Mouse (Mus musculus) MN1 (cell line): ENCODE results near the gene Epb41l1.
"Not testable (repeated sequence)": the region's sequence is repeated elsewhere in the genome, so short reads cannot be mapped to it uniquely, and the experiment has no call there.

ENCODE experiments used
- DNase-seq: peaks from one replicate; pipeline ENCODE4 v3.0.0-alpha.2; 2016; ENCODE audit warnings: low spot score

The Epb41l1 gene

DNA sequence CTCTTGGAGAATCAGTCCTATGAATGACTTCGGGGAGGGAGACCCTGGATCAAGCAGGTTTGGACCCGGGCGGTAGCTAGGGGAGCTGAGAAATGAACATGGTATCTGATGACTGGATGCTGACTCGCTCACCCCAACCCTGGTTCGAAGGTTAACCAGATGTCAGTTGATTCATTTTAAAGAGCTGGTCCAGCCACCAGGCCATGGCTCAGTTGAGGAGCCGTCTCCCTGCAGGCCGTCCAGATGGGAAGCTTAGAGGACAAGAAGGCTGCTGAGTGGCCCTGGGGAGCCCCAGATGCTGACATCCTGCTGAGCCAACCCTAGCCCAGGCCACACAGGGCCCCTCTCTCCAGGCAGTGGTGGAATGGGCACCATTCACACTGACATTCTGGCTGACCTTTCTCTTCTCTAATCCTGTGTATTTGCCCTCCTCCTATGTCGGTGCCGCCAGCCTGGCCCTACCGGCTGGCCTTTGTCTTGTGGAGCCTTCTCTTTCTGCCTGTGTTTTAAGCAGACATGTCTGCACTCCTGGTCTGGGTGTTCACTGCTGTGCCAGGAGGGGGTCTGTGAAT, 67.0 kb downstream of the Epb41l1 start:
- peak; percentile 37 for DNase-seq

DNA sequence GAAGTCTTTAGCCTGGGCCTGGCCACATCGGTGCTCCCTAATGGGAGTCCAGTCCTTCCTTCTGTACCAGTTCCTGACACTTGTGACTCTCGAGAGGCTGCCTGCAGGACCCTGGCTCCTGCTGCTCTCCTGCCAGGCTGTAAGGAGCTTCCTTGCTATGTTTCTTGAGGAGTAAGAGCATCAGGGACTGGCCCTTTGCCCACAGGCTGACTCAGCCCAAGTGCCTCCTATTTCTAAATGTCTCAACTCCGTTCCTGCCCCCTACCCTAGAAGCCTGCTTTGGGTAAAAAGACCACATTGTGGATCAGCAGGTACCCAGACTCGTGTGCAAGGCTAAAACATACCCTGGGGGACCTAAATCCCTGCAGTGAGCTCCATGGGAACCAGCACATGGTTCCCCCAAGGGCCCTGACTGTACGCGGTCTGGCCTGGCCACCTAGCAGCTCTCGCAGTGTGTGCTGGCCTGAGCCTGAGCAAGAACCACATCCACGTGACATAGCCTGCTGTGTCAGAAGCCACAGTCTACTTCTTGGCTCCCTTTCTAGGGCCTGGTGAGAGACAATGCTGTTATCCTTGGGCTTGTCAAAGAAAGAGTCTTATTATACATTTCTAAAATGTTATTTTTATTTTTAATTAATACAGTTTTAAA, 67.6 kb downstream of the Epb41l1 start:
- peak; percentile 74 for DNase-seq

DNA sequence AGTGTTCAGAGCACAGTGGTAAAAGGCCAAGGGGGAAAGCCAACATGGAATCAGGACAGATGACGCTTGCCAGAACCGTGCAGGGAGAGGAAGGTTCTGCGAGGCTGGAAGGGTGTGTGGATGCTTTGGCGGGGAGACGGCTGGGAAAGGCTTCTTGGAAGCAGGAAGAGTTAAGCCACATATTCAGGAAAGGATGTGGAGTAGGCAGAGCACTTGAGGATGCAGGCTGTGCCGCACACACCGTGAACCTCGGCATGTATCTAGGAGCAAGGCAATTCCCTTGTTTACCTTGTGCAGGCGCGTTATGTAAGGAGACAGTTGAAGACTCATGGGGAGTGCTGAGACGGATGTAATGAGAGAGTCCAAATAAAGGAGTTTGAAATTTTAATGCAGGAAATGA, 69.5 kb downstream of the Epb41l1 start:
- DNase-seq = no peak

DNA sequence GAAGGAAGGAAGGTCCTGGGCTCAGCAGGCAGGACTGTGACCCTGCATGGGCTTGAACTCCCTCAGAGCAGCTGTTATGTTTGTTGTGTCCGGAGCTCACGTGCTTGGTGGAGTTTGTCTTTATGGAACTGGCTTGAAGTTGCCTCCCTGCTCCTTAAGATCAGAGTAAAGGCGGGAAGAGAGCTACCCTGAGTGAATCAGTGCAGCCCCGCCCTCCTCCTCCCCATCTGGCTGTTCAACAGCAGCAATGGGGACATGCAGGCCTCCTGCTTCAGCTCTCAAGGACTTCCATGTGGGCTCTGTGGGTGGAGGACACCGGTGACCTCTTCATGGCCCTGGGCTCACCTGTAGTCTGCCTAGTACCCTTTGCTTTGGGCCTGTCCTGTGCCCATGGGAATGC, 71.1 kb downstream of the Epb41l1 start:
- no peak for DNase-seq

DNA sequence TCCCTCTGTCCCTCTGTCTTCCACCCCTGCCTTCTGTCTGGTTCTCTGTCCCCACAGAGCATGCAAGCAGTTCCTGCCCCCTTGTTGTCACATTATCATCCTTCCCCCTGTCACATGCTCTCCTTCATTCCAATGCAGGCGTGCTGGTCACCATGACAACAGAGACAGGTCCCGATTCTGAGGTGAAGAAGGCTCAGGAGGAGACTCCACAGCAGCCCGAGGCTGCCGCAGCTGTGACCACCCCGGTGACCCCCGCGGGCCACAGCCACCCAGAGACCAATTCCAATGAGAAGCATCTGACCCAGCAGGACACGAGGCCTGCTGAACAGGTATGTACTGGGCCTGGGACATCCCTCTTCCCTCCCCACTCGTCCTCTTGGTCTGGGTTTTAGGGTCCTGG, 73.1 kb downstream of the Epb41l1 start:
- DNase-seq = no peak

DNA sequence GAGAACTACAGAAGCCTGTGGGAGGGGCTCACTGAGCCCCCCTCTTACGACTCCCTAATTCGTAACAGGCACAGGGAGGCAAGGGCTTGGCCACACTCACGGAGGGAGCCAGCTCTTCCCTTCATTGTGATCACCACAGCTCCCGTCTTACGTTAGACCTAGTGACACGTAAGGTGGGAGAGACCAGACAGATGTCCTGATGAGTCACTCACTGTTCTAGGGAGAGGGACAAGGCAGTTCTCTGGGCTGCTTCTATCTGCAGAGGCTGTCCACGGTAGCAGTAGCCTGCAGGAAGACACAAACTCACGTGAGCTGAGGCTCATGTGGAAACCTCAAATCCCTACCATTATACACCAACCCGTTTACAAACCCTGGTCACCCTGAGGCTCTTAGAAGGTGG, 73.8 kb downstream of the Epb41l1 start:
- peak; percentile 65 for DNase-seq

DNA sequence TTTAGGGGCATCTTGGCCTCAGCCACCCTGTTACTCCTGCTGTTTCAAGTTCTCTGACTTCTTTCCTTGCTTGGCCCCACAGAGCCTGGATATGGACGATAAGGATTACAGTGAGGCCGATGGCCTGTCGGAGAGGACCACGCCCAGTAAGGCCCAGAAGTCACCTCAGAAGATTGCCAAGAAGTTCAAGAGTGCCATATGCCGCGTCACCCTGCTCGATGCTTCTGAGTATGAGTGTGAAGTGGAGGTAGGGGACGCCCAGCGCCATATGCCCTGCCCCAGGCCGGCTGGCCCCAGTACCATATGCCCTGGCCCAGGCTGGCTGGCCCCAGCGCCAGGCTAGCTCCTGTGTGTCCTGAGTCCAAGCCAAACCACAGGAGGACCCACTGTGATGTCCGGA, 74.2 kb downstream of the Epb41l1 start:
- DNase-seq = no peak

DNA sequence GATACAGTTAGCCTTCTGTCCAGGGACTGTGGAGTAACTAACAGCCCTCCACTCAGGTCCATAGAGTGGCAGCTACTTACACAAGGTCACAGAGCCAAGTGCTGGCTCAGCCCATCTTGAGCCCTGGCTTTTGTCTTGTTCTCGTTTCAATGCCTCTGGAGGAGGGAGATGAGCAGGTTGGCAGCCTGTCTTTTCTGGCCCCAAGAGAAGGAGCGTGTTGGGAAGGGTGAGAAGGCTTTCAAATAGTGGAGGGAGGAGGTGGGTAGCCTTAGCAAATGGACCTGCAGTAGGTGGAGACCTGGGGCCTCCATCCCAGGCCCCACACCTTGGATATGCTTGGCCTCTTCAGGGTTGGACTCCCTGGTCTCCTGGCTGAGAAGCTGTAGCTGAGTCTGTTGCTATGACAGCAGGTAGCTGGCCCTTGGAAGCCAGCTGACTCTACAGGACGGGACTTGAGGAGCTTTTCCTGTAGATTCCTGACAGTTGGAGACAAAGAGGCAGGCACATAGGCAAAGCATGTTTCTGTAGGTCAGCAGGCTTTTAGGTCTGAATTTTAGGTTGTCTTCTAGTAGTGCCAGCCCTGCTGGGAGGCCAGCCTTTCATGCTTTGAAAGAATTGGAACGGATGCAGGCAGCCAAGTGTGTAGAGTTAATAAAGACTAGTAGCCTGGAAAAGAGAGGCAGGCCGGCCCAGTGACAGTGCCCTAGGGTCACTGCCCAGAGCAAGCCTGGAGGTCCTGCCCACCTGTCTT, 76.3 kb downstream of the Epb41l1 start:
- DNase-seq = peak; percentile 39

DNA sequence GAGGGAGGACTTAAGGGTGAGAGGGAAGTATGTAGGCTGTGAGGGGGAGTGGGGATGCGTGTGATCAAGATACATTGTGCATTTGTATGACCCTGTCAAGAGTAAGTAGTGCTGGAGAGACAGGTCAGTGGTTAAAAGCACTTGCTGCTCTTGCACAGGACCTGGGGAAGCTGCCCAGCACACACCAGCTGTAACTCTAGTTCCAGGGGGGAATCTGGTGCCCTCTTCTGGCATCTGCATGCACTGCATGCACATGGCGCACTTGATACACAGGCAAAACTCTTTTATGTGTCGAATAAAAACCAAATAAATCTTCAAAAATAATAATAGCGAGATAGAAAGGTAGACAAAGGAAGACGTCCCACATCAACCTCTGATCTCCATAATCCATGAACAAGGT, 77.2 kb downstream of the Epb41l1 start:
- DNase-seq = peak; percentile 59

DNA sequence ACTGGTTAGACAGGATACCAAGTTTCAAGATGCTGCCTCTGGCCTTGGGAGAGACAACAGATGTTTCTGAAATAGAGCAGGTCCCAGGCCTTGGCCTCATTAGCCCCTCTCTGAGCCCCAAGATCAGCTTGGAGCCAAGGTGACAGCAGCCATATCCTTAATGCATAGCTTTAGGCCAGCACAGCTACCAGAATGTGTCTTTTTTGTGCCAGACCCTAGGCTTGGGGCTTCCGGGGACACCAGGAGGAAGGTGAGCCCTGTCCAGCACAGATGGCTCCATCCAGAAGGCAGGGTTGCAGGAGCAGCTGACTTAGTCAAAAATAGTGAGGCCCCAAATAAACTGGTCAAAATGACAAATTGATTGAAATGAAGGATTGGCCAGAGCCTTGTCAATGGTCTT, 80.3 kb downstream of the Epb41l1 start:
- DNase-seq = no peak

DNA sequence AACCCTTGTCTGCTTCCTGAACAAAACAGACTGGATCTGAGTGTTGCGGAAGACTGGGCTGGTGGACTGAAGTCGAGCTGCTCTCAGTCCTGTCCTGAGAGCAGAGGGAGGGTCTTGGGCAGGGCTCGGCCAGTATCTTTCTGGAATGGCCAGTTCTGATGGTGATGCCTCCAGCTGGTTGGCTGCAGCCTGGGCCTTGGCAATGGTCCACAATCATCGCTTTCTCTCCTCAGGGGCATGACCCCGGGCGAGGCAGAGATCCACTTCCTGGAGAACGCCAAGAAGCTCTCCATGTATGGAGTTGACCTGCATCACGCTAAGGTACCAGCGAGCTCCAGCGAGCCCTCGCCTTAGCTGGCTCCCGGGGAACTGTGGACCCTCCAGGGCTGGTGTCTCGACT, 84.8 kb downstream of the Epb41l1 start:
- DNase-seq = no peak

DNA sequence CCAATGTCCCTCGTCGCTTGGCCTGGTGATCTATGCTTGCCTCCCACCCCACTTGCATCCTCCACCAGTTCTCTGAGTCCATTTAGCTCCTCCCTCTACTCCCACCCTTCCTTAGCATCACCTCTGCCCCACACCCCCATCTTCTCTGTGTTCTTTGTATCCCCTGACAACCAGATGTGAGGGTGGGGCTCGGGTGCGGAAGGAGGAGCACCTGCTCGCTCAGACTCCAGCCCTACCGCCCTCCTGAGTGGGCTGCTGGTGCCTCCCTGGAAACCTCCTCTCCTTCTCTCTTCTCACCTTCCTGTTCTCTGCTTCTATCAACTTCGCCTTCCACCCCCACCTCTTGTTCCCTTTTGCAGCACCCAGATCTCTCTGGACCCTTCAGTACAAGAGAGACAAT, 91.3 kb downstream of the Epb41l1 start:
- DNase-seq = no peak

DNA sequence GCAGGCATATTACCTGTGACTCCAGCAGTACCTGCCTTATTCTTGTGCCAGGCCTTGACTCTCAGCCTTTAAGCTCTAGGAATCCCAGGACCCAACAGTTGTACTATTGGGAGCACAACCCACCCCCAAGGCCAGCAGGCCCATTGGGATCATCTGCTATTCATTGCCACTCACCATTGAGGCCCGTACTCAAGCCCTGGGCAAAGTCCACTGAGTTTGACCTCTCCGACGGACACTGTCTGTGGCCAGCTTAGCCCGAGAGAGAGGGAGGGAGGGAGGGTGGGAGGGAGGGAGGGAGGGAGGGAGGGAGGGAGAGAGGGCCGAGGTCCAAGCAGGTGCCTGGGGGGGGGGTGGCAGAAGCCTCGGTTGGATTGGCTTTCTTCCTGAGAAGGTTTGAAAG, 91.9 kb downstream of the Epb41l1 start:
- DNase-seq = no peak

DNA sequence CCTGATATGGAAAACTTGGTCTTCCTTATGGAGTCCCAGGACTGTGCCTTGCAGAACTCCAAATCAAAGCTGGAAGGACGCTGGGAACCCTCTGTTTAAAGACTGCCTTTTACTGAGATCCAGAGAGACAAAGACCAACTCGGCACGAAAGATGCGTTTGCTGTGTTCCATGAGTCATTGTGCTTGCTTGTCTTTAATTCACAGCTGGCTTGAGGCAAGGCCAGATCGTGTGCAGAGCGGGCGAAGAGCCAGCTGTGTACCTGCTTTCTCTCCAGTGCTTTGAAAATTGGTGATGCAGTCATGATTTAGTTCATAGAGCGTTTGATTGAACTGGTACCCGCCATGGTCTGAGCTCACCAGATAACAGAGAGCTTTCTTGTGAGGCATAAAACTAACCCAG, 94.4 kb downstream of the Epb41l1 start:
- peak; percentile 59 for DNase-seq

DNA sequence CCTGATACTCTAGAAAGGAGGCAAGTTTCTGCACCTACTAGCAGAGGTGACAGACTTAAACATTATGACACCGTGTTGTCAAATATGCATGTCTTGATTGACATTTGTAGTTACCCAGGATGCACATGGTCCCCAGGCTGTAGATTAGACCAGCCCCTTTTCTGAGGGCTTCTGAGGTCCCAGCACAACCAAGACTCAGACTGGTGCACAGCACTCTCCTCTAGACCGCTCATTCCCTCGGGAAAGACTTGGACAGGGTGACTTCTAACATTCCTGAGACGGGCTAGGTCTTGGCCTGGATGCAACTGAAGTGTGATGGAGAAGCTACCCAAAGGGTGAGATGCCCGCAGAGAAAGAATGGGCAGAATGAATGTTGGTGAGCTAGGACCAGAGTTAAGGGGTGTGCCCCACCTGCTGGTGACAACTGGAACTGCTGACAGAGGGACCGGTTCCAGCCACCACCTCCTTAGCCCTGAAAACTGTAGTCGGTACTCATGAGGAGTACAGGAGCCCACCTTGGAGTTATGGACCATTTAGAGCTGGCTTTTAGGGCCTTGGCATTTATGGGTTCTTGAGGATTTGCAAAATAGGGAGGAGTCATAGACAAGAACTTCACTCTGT, 95.0 kb downstream of the Epb41l1 start:
- DNase-seq = peak; percentile 80

DNA sequence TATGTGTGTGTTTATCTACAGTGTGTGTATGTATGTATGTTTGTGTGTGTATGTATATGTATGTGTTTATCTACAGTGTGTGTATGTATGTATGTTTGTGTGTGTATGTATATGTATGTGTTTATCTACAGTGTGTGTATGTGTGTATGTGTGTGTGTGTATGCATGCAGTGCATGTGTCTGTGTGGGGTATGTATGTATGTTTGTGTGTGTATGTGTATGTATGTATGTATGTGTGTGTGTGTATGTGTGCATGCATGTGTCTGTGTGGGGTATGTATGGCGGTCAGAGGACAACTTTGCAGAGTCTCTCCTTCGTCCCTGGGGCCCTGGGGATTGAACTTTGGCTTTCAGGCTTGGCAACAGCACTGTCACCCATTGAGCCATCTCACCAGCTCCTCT, 96.0 kb downstream of the Epb41l1 start:
- DNase-seq = not testable (repeated sequence)

DNA sequence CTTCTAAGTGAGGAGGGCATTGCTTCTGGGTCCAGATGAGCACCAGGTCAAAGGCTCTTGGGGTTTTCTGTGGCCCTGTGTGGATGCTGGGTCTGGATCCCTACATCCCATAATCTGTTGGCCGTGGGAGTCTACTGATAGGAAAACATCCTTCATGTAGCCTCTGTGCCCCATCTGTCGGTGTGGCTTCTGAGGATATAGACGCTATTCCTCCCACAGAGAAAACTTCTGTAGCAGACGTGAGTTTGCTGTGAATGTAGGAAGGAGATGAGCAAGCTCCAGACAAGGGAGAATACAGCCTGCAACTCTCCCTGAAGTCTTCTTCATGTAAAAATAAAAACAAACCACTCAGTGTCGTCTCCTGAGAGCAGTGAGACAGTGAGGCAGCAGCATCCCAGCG, 97.6 kb downstream of the Epb41l1 start:
- no peak for DNase-seq

DNA sequence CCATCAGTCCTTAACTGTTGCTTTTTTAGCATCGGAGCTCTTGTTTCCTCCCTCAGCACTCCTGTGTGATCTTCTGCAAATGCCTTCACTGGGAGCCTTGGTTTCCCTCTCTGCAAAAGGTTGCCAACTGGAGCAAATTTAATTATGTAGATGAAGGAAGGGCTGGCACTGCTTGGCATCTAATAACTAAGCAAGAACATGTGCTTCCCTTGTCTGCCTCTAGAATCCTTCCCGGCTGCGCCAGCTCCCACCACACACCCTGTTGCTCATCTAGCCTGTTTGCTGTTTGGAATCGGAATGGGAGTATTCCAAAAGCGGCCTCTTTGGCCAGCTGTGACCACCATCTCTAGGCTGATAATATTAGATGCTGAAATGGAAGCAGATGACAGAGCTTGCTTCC, 98.9 kb downstream of the Epb41l1 start:
- peak; percentile 43 for DNase-seq

DNA sequence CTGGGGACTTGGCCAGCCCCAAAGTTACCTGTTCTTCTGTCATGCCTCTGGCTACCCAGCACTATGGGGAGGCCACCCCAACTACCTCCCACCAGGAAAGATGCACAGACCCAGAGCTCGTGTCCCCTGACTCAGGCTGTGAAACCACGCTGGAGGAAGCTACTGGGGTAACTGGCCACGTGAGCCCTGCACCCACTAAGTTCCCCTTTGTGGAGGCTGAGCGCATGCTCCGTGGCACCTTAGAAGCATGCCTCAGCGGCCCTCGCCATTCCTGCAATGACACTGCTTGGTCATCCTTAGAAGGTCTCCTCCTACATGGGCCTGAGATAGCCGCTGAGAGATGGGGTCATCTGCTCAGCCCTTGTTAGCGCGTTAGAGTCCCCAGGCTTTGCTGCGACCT, 102.3 kb downstream of the Epb41l1 start:
- DNase-seq = no peak

DNA sequence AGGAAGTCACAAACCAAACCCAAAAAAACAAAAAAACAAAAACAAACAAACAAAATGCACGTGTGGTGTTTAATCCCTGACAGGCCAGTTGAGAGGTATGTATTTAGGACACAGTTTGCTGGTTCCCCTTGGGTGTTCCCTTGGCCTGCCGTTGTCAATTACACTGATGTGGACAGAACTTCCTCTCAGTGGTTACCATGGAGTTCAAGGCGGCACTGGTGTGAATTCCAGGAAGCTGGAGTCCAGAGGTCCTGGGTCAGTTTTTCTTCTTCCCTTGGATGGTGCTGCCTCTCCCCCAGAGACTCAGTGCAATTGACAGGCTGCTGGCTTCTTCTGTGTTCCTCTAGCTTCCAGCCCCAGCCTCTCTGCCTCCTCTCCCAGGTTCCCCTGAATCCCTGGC, 103.4 kb downstream of the Epb41l1 start:
- no peak for DNase-seq

DNA sequence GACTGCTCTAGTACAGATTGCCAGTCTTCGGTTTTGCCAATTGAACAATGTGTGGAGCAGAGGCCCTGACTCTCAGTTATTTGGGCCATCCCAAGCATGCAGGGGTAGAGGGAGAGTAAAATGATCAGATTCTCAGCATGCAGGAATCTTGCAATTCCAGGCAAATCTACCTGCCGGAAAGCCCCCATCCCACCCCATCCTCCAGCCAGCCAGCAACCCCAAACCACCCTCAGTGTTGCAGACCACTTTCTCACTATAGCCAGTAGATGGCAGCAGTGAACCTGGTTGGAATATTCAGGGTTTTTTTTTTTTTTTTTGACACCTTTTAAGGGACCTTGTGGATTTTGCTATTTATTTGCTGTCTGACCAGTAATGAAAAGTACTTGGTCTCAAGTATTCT, 109.0 kb downstream of the Epb41l1 start:
- peak; percentile 79 for DNase-seq

DNA sequence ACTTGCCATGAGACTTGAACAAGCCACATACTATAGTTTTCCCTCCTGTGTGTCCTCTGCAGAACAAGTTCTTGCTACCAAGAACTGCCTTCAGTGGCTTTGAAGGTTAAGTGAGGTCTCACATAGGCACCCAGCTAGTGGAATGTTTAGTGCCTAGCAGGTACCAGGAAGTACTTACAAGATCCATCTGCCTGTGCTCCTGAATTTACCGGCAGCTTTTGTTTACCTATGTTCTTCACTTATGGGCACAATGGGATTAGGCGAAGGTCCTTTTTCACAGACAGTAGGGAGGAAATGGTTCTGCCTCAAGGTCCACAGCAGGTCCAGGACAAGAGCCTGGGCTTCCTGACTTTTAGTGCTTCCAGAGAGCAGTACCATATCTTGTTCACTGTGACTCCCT, 112.5 kb downstream of the Epb41l1 start:
- no peak for DNase-seq
